Mouse (Mus musculus): ENCODE results near the gene Dapk1.

Gene Dapk1

DNA sequence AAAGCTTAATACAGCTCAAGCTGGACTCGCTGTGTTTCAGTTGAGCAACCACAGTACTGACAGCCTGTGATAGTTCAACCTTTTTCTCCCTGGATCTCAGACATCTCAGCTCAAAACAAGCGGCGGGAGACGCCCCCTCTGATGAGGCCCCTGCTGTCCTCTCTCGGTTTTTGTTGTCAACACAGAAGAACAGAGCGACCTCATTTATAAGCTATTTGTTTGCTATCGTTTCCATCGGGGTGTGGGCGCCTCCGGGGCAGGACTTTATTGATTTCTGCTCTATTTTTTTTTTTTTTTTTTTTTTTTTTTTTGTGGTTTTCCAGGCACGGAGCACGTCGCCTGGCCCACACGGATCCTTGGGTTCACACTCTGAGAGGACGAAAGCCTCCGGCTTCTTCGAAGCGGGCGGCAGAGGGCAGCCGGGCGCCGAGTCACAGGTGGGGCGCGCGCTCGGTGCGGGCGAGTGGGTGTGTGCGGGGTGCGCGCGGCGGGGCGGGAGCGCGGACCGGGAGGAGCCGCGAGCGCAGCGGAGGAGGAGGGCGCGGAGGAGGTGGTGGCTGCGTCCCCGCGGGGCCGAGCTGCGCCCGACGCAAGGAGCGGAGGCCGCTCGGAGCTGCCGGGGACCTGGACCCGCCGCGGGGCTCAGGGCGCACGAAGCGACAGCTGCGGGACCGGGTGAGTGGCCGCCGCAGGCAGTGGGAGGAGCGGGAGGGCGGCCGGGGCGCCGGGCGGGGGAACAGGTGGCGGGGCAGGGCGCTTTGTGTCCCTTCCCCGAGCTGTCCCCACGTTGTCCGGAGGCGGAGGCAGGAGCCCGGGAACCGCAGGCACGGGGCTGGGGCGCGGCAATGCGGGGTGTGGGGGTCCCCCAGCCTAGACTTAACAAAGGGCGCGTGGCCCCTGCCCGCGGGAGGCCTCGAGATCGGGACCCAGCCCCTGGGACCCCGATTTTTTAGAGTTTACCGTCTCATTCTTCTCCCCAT is at the start of gene Dapk1:
Gene Dapk1 (plus strand): TSS at position 512 of the 980 bp plus-strand sequence.
- WGBS, result 1% methylated on average over 79 of the region's 90 CpGs

DNA sequence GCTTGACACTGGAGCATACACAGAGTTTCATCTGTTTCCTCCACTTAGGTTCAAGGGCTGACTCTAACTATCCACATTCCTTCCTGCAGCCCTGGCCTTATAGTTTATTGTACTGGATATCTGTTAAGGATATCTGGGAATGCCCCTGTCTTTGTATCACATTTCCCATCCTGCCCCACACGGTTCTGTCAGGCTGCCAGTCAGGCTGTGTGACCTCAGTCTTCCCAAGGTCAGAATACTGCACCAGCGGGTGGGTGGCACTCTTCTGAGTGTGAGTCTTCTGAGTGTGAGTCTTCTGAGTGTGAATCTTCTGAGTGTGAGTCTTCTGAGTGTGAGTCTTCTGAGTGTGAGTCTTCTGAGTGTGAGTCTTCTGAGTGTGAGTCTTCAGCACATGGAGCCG is 48.4 kb upstream of the Dapk1 start:
- WGBS, result 82% methylated on average over 3 of the region's 3 CpGs

DNA sequence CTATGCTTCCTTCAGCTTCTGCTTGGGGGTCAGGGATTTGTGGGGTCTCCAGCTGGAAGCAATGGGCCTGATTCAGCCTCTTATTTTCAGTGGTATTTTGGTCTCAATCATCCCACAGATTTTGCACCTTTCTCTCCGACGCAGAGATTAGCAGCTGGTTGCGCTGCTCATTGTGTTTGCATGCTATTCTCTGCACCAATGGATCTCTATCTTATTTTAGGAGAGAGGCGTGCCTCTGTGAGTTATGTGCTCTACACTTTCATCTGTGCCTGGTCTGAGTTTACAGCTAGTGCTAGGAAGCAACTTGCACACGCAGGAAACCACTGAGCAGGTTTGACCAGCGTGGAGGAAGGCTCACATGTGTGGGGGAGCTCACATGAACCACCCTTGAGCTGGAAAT is 37.4 kb upstream of the Dapk1 start:
- 34% methylated on average over 6 of the region's 6 CpGs for WGBS

DNA sequence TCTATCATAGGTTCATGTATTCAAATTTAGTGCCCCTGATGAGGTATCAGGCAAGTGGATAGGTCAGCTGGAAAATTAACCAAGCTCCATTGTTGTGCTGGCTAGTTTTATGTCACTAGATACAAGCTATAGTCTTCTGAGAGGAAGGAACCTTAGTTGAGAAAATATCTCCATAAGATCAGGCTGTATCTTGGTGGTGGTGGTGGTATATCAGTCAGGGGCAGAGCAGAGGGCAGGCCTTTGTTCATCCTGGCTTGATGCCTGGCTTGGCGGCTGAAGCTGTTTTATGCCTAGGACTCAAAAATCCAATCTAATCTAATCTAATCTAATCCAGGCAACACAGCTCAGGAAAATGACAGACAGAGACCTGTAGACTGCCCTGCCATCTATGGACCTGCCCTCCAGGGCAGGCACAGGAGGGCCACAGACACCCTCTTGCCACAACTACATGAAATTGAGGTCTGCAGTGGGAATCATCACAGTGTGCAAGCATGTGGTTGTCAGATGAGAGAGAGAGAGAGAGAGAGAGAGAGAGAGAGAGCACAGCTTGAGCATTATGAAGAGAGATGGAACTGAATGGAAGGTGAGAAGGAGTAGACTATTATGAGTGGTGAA is 32.7 kb upstream of the Dapk1 start:
- 97% methylated on average over 1 of the region's 1 CpGs for WGBS

DNA sequence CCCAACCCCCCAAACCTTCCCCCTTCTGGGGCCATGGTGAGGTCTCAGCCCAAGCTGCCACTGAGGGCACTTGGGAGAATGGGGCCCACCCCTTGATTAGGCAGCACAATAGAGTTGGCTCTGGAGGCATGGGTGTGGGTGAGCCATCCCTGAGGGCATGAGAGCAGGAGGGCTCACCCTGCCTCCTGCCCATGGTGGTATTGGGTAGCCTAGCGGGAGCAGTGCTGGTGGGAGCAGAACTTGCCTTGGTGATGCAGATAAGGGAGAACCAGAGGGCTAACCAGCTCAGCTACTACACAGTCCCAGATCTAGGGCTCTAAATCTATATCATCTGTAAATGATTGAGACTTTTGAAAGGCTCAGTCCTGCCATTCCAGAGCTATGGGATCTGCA is 32.2 kb upstream of the Dapk1 start:
- 88% methylated on average over 1 of the region's 1 CpGs for WGBS

DNA sequence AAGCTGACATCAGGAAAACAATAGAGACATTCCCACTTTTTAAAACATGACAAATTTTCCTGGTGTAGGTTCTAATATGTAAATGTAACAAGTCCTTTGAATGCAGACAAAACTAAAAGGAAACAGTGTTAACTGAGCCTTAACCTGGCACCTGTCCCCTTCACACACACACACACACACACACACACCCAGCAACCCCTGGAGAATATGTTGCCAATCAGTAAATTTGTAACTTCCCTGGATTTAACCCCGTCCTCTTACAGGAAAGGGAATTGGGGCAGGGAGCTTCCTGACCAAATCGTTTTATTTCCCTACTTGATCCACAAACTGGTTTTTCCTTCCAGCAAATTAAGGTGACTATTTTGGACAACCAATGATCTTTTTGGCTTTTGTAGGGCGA is 28.2 kb upstream of the Dapk1 start:
- WGBS, result 77% methylated on average over 3 of the region's 3 CpGs

DNA sequence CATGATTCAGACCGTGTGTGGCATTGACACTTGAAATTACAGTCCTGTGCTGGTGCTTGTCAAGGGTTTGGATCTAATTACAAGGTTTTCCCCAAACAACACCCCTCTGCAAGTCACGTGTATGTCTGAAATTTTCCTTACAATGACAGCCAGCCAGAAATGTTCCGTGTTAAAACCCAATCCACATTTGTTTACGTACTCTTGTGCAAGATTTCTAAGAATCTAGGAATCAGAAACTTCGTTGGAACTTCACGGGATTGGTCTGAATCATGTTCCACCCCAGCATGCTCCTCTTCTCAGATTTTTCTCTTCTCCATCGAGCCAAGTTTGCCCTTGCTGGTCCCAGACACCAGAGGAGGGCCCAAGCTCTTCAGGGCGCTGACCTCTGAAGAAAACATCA is 27.8 kb upstream of the Dapk1 start:
- 83% methylated on average over 8 of the region's 8 CpGs for WGBS

DNA sequence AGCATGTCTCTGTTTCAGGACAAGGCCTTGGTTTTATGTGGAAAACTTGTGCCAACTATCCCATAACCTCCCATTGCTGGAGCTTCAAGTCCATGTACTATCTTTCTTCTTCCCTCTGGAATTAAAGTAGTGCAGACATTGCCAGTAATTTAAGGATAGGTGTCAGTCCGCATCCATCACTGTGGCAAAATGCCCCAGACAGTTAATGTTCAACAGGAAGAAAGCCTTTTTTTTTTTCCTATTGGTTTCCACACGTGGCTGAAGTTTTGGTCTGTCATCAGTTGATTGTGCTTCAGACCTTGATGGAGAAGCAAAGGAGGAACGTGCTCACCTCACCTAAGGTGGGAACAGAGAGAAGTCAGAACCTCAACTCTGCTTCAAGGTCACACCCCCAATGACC is 23.2 kb upstream of the Dapk1 start:
- 86% methylated on average over 3 of the region's 3 CpGs for WGBS

DNA sequence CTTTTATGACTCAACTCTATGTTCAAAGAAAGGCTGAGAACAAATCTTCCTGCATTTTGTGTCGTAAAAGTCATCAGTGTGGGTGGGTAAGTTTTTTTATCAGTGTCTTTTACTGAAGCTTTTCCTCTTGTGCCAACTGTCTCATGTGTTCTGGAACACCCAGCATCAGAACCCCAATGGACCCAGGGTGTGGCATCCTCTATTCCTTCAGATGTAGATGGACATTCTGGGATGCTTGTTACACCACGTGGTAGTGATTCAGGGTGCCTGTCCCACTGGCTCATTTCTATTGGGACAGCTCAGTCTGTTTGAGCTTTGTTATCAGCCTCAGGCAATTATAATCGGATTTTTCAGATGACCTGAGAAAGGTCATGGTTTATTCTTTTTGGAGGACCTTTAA is 6.9 kb upstream of the Dapk1 start:
- WGBS, result 78% methylated on average over 3 of the region's 3 CpGs

DNA sequence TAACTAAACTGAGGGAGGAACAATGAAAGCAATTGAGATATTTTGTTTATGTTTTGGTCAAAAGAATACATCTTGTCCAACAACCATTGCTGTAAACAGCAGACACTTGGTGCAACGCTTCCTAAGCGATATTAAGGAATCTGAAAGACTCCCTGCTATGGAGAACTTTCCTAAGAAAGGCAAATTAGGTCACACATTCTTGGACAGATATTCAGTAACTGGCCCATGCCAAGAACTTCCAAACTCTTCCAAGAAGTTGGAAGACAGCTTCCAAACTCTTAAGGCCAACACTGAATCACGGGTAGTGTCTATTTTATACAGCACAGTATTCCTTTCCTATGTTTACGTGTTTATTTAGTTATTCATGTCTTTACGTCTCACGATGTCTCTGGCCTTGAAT is 6.2 kb upstream of the Dapk1 start:
- WGBS, result 85% methylated on average over 6 of the region's 6 CpGs

DNA sequence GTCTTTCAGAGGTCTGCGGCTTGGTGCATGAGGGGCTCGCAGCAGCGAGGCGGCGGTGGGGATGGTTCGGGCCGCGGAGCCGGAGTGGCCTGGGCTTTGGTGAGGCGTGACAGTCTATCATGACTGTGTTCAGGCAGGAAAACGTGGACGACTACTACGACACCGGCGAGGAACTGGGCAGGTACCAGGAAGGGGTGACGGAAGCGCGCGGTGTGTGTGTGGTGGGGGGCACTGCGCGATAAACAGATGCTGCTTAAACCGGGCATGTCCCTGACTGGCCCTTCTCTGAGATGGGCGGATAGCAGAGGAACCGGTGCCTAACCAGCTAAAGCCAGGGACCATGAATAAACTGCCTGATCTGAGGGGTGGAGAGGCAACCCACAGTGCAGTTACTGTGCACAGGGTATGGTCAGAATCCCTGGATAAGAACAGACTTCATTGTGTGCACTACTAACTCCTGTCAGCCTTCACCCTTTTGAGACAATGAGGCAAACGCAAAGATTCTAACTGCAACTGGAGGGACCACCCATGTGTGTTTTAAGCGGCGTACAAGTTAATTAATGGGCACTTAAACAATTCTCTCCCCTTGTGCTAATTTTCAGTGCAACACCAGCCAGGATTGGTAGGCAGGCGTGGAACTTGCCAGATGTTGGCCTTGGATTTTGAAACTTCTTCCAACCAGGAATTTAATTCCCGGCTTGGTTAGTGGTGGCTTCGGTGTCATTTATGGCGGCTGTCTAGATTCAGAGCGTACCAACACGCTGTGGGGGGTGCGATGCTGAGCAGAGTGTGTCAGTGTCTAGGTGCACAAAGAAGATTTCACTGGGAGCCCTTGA is 887 bp downstream of the Dapk1 start:
- WGBS, result 7% methylated on average over 34 of the region's 34 CpGs

DNA sequence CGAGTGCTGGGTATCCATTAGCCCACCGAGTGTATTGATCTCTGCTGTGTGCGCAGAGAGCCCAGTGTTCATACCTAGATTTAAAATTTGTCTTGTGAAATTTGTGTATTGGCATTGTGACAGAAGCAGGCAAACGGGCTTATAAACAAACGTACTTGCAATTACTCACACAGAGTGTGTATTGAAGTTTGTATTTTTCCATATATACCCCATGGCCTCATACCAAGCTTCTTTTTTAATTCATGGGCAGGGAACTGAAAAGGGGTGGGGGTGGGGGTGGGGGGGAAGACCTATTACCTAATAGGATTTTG is 1.5 kb downstream of the Dapk1 start:
- 24% methylated on average over 5 of the region's 5 CpGs for WGBS

DNA sequence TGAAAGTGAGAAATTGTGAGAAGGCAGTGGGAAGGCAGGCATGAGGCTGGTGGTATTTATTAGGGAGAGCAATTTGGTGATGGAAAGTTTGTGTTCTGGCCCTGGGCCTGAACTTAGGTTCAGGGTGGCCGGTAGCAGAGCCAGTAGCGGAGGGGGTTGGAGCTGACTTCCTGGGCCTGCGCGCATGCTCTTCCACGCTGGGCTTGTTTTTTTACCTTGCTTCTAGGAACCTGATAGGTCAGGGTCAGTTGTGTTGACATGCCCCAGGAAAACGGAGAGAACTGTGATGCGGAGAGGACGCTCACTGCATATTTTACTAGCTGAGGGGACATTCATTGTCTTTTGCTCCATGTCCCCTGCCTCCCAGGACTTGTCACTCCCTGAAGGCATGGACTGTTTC is 5.7 kb downstream of the Dapk1 start:
- WGBS, result 92% methylated on average over 8 of the region's 8 CpGs

DNA sequence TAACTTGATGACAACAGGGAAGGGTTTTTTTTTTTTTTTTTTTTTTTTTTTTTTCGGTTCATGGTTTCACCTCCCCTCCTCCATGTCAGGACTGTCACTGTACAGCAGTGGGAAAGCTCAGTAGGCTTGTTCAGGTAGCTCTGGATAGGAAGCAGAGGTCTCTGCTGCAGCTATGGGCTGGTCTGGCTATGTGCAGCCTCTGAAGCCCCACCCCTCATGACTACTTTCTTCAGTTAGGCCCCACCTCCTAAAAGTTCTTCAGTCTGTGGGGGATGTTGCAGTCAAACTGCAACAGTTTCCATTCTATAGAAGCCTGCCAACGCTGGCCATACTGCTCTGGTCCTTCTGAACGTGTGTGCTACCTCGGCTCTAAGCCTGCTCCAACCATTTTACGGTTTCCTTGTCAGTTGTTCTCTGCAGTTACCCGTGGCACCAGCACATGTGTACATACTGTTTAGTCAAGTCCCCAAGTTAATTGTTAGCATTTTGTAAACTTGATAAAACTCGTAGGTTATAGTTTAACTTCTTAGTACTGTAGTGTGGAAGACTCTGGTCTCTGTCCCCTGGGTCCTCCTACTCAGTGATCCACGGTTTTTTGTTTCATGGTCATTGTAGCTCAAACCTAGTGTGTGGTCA is 6.8 kb downstream of the Dapk1 start:
- 78% methylated on average over 8 of the region's 8 CpGs for WGBS

DNA sequence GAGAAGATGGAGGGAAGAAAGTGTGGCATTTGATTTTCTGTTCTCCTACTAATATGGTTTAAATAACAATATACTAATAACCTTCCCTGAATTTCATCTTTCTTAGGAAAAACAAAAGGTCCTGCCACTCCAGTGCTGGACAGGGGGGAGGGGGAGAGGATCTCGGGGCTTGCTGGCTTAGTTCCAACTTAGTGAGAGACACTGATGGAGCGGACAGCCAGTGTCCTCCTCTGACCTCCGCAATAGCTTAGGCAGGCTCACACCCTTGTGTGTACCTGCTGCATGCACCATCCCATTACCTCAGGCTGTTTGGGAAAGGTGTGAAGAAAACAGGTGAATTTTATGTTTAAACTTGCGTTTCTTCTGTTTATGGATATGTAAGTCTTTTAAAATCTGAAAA is 7.5 kb downstream of the Dapk1 start:
- WGBS, result 65% methylated on average over 4 of the region's 4 CpGs

DNA sequence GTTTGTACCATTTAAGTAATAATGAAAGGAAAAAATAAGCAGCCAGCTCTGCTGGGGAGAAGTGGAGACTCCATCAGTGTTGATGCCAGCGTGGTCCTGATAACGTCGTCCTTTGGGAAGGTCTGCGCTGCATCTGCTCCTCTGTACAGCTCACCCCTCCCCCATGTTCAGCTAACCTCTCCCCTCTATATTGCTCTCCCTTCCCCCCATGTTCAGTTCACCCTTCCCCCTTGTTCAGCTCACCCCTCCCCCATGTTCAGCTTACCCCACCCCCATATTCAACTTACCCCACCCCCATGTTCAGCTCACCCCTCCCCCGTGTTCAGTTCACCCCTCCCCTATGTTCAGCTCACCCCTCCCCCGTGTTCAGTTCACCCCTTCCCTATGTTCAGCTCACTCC is 8.8 kb downstream of the Dapk1 start:
- WGBS, result 63% methylated on average over 6 of the region's 6 CpGs

DNA sequence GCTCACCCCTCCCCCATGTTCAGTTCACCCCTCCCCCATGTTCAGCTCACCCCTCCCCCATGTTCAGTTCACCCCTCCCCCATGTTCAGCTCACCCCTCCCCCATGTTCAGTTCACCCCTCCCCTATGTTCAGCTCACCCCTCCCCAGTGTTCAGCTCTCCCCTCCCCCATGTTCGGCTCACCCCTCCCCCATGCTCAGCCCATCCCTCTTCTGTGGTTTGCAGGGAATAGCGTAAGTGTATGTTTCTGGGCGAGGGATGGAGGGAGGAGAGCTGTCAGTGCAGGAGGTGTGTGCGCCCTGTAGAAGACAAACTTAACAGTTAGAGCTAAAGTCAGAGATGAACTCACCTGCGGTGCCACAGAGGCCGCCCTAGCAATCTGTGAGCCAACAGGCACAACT is 9.2 kb downstream of the Dapk1 start:
- WGBS, result 77% methylated on average over 6 of the region's 6 CpGs

DNA sequence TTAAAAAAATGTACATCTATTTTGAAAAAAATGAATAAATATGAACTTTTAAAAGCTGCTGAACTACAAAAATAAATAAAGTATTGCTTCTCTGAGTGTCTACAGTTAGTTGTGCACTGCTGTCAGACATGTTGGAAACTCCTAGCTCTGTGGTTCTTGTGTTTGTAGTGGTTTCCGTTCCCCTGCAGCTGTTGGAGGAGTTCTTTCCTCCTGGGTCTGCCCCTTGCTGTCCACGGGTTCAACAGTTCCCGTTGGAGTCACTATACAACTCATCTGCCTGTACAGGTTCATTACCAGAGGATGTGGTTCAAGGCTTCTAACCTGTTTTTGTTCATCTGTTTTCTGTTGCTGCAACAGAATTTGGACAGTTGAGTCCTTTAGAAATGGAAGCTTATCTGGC is 10.4 kb downstream of the Dapk1 start:
- WGBS, result 74% methylated on average over 3 of the region's 3 CpGs

DNA sequence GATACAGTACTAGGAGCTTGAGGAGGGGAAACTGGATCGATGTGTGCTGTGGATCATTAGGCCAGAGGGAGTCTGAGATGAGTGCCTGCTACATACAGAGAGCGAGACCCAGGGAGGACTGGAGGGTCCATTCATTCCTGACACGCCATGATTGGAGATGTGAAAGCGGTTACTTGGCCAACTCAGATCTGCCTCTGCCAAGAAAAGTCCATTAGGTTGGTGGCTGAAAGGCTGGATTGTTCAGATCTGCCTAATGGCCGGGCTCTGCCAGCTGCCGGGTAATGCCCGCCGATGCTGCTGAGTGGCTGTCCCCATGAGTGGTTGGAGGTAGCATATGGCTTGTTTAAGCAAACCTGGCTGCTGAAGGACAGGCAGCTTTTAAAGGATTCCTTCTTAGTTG is 12.4 kb downstream of the Dapk1 start:
- WGBS, result 51% methylated on average over 8 of the region's 8 CpGs

DNA sequence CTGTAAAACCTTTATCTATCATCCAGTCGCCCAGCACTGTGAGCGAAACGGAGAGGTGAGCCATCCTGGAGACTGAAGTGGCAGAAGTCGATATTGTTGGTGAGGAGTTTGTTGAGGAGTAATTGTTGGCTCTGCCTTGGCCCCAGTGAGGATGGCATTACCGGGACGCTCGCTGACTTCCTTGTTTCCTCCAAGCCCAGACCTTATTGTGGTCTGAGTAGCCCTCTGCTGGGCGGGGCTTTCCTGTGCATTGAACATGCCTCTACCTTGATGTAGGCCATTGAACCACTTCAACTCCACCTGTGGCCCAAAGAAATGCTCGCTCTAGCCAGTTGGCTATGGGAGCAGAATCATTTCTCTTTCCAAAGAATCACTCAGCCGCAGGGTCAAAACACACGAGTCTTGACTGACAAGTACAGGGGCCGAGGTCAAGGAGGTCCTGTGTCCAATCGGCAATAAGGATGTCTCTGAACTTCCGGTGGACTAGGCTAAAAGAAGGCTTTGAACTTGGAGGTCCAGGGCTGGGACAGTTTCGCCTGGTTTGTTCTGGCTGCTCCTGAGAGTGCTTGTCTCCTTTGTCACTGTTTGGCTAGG is 13.4 kb downstream of the Dapk1 start:
- WGBS, result 73% methylated on average over 15 of the region's 15 CpGs

DNA sequence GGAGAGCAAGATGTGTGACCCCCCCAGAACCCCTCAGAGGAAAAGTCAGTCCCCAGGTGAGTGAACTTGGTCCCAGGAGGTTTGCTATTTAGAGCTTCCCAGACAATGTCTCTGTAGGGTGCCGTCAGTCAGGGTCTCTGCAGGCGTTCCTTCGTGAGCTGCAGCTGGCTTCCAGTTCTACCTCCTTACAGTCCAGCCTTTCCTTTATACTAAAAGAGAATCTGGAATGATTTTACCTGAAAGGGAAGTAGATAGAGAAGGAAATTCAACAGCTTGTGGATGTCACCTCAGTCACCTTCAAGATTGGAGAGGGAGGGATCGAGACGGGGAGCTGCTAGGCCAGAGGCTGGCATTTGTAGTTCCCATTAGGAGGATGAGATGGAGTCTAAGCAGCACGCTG is 14.3 kb downstream of the Dapk1 start:
- WGBS, result 71% methylated on average over 6 of the region's 6 CpGs

DNA sequence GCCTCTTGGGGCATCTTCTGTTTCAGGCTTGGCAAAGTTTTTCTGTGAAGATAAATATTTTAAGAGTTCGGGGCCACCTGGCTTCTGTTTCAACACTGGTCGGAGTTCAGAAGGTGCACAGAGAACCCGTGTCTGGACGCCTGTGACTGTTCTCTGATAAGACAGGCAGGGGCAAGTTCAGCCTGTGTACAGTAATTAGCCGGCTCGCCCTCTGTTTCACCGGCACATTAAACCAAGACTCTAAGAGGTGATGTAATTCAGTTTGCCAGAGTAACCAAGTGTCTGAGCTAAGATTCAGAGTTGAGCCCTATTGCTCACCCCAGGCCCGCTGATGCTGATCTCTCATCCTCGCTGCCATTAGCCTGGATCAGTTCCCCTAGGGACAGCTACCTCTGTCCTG is 16.5 kb downstream of the Dapk1 start:
- WGBS, result 81% methylated on average over 9 of the region's 9 CpGs
